Mouse (Mus musculus): Measurements from ENCODE around the gene Lrpap1. TPM values are rescaled to one million over a fixed set of nuclear protein-coding genes. Genes with fewer than 3 reads are reported as not detected.

Lrpap1 gene
- total and polyA plus RNA-seq, 2 experiments from 2014 or later, result 78.9 to 177 TPM

GRCm38 (mm10) chr5:35073992-35074391 lies 31.6 kb downstream of the Lrpap1 start:
- Histone ChIP-seq H3K4me2 (ENCODE audit: low read depth, low read length, poor library complexity, severe bottlenecking) (no peak overlapping the region), H3K4me1 (ENCODE audit: insufficient read depth, low read length) (no peaks in the 10 kb centered on the region), H3K9ac (replicated peaks; ENCODE audit: low read length, poor library complexity, severe bottlenecking) (no peak overlapping the region), H3K27ac (ENCODE audit: low read depth, low read length) (no peak overlapping the region), H3K9me3 (ENCODE audit: low read length) (no peaks in the 10 kb centered on the region), H3K36me3 (ENCODE audit: insufficient read depth, low read length) (peaks cover 20% of the 10 kb centered on the region), H3K27me3 (ENCODE audit: insufficient read depth, low read length) (no peaks in the 10 kb centered on the region), H3K4me3 (ENCODE audit: low read depth, low read length) (no peak overlapping the region)
- no peak for TF ChIP-seq CTCF (IDR thresholded peaks at IDR 0.05)
- WGBS, result 68% methylated on average over 9 of the region's 9 CpGs
- no peak for ATAC-seq (ENCODE audit: low FRiP score)
- DNase-seq (ENCODE audit: low spot score), result no peak

DNA sequence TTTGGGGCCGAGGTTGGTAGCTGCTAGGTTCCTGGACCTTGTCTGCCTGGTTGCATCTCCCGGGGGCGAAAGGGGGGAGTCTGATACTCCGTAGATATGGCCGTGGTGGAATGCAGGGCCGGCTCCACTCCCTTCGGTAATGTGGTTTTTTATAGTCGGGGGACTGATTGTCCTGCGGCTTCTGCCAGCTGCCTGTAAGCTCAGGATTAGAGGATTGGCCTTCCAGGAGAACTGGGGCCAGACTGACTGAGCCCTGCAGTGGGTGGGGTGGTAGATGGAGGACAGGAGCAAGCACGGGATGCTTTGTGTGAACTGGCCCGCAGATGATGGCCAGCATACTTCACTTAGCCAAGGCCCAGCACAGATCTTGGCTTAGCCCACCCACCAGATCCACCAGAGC lies 32.3 kb downstream of the Lrpap1 start:
- Histone ChIP-seq H3K27me3 (ENCODE audit: insufficient read depth, low read length) (no peaks in the 10 kb centered on the region), H3K4me2 (ENCODE audit: low read depth, low read length, poor library complexity, severe bottlenecking) (no peak overlapping the region), H3K9ac (replicated peaks; ENCODE audit: low read length, poor library complexity, severe bottlenecking) (no peak overlapping the region), H3K4me3 (ENCODE audit: low read depth, low read length) (no peak overlapping the region), H3K4me1 (ENCODE audit: insufficient read depth, low read length) (no peaks in the 10 kb centered on the region), H3K36me3 (ENCODE audit: insufficient read depth, low read length) (peaks cover 20% of the 10 kb centered on the region), H3K9me3 (ENCODE audit: low read length) (no peaks in the 10 kb centered on the region), H3K27ac (ENCODE audit: low read depth, low read length) (no peak overlapping the region)
- ATAC-seq (ENCODE audit: low FRiP score) (no peak), DNase-seq (ENCODE audit: low spot score) (no peak)
- WGBS, result 86% methylated on average over 11 of the region's 11 CpGs
- TF ChIP-seq CTCF (IDR thresholded peaks at IDR 0.05), result no peak

DNA sequence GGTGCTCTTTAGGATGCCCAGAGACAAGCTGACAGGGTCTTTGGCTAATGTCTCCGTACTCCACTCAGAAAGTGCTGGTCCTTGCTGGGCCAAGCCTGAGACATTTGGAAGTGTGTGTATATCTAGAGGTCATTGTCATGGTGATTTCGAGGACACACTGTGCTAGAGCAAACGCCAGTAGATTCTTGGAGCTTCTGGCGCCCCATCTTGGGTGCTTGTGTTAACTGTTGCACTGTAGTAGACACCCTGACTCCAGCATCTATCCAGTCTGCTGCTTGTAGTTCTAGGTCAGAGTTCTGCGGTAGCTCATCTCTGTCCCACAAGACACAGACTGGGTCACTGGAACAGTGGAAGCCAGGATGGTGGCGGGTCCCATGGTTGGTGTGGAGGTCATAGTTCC lies 33.7 kb downstream of the Lrpap1 start:
- Histone ChIP-seq H3K27me3 (ENCODE audit: insufficient read depth, low read length) (no peaks in the 10 kb centered on the region), H3K4me2 (ENCODE audit: low read depth, low read length, poor library complexity, severe bottlenecking) (no peak overlapping the region), H3K36me3 (ENCODE audit: insufficient read depth, low read length) (peaks cover 17% of the 10 kb centered on the region), H3K27ac (ENCODE audit: low read depth, low read length) (no peak overlapping the region), H3K9ac (replicated peaks; ENCODE audit: low read length, poor library complexity, severe bottlenecking) (no peak overlapping the region), H3K9me3 (ENCODE audit: low read length) (no peaks in the 10 kb centered on the region), H3K4me1 (ENCODE audit: insufficient read depth, low read length) (no peaks in the 10 kb centered on the region), H3K4me3 (ENCODE audit: low read depth, low read length) (no peak overlapping the region)
- no peak for ATAC-seq (ENCODE audit: low FRiP score)
- WGBS, result 89% methylated on average over 6 of the region's 6 CpGs
- DNase-seq (ENCODE audit: low spot score), result no peak
- no peak for TF ChIP-seq CTCF (IDR thresholded peaks at IDR 0.05)

GRCm38 (mm10) chr5:35070953-35071352 lies 34.6 kb downstream of the Lrpap1 start:
- H3K4me3 ChIP-seq (ENCODE audit: low read depth, low read length), result no peak overlapping the region
- no peak overlapping the region for H3K9ac ChIP-seq (replicated peaks; ENCODE audit: low read length, poor library complexity, severe bottlenecking)
- WGBS, result 48% methylated on average over 7 of the region's 7 CpGs
- H3K4me1 ChIP-seq (ENCODE audit: insufficient read depth, low read length), result no peaks in the 10 kb centered on the region
- DNase-seq (ENCODE audit: low spot score), result peak; percentile 70
- no peaks in the 10 kb centered on the region for H3K27me3 ChIP-seq (ENCODE audit: insufficient read depth, low read length)
- TF ChIP-seq CTCF (IDR thresholded peaks at IDR 0.05), result no peak
- peaks cover 10% of the 10 kb centered on the region for H3K36me3 ChIP-seq (ENCODE audit: insufficient read depth, low read length)
- no peak; the same call in 1 of the 2 replicates for ATAC-seq (ENCODE audit: low FRiP score)
- H3K9me3 ChIP-seq (ENCODE audit: low read length), result no peaks in the 10 kb centered on the region
- H3K4me2 ChIP-seq (ENCODE audit: low read depth, low read length, poor library complexity, severe bottlenecking), result no peak overlapping the region
- no peak overlapping the region for H3K27ac ChIP-seq (ENCODE audit: low read depth, low read length)

DNA sequence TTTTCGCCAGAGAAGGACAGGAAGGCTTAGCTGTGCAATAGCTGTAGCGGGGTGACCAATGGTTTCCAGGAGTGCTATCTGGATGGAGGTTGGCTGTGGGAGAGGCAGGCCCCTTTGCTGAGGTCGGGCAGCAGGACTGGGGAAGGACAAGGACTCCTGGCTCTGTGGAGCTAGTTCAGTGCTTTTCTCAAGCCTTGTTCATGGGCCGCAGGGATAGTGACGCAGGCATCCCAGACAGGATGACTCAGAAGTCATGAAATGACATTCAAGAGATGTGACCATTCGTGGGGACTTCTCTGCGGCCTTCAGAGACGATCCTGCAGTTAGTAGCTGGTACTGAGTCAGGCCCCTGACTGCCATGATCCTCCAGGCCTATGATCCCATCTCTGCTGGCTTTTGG lies 35.3 kb downstream of the Lrpap1 start:
- 88% methylated on average over 8 of the region's 8 CpGs for WGBS
- no peak for TF ChIP-seq CTCF (IDR thresholded peaks at IDR 0.05)
- ATAC-seq (ENCODE audit: low FRiP score), result no peak

GRCm38 (mm10) chr5:35069841-35070240 lies 35.7 kb downstream of the Lrpap1 start:
- Histone ChIP-seq H3K36me3 (ENCODE audit: insufficient read depth, low read length) (peaks cover 4% of the 10 kb centered on the region; the same call in 1 of the 2 replicates), H3K27me3 (ENCODE audit: insufficient read depth, low read length) (no peaks in the 10 kb centered on the region), H3K4me1 (ENCODE audit: insufficient read depth, low read length) (no peaks in the 10 kb centered on the region), H3K9ac (replicated peaks; ENCODE audit: low read length, poor library complexity, severe bottlenecking) (no peak overlapping the region), H3K4me2 (ENCODE audit: low read depth, low read length, poor library complexity, severe bottlenecking) (no peak overlapping the region), H3K27ac (ENCODE audit: low read depth, low read length) (no peak overlapping the region), H3K4me3 (ENCODE audit: low read depth, low read length) (no peak overlapping the region), H3K9me3 (ENCODE audit: low read length) (no peaks in the 10 kb centered on the region)
- WGBS, result 88% methylated on average over 2 of the region's 2 CpGs
- TF ChIP-seq CTCF (IDR thresholded peaks at IDR 0.05), result no peak
- DNase-seq (ENCODE audit: low spot score) (no peak), ATAC-seq (ENCODE audit: low FRiP score) (no peak)

More for the DNA sequence above, 35.3 kb downstream of the Lrpap1 start:
- Histone ChIP-seq H3K4me3 (ENCODE audit: low read depth, low read length) (no peak overlapping the region), H3K4me2 (ENCODE audit: low read depth, low read length, poor library complexity, severe bottlenecking) (no peak overlapping the region), H3K36me3 (ENCODE audit: insufficient read depth, low read length) (peaks cover 4% of the 10 kb centered on the region; the same call in 1 of the 2 replicates), H3K4me1 (ENCODE audit: insufficient read depth, low read length) (no peaks in the 10 kb centered on the region), H3K27ac (ENCODE audit: low read depth, low read length) (no peak overlapping the region), H3K9ac (replicated peaks; ENCODE audit: low read length, poor library complexity, severe bottlenecking) (no peak overlapping the region), H3K9me3 (ENCODE audit: low read length) (no peaks in the 10 kb centered on the region), H3K27me3 (ENCODE audit: insufficient read depth, low read length) (no peaks in the 10 kb centered on the region)
- DNase-seq (ENCODE audit: low spot score), result no peak
